Mouse (Mus musculus): ENCODE measurements around the gene Mycbpap. TPM values are rescaled to one million over a fixed set of nuclear protein-coding genes. Genes with fewer than 3 reads are reported as not detected.

The Mycbpap gene
- total RNA-seq, 2 experiments from 2014 or later, result 8.5 to 8.9 TPM

GRCm38 (mm10) chr11:94548888-94549690, 27.5 kb upstream of the Mycbpap start, which contains the start of gene Rsad1:
Rsad1 (minus strand) TSS chr11:94549255.
- DNase-seq (ENCODE audit: extremely low spot score in 1 of 2, low spot score in 2 of 2), result peak; percentile 94 to 95
- Histone ChIP-seq H3K27ac (peak within 1 kb of the TSS; percentile 95), H3K4me3 (peak within 1 kb of the TSS; percentile 85)
- peak; percentile 96 for TF ChIP-seq CTCF (IDR thresholded peaks at IDR 0.05)
- intact Hi-C loops (cut with DNase I), result loop anchor here (2.0 to 10.0 kb wide), 5 partner anchors 58 to 404 kb away; partner anchors contain the start of gene Ankrd40

GRCm38 (mm10) chr11:94548041-94548784, 26.7 kb upstream of the Mycbpap start:
- peak overlapping the region; percentile 85 for H3K4me3 ChIP-seq
- peak; percentile 54 to 55 for DNase-seq (ENCODE audit: extremely low spot score in 1 of 2, low spot score in 2 of 2)
- peak overlapping the region; percentile 95 for H3K27ac ChIP-seq
- no peak for TF ChIP-seq CTCF (IDR thresholded peaks at IDR 0.05)
- intact Hi-C loops (cut with DNase I), result loop anchor here (2.0 to 10.0 kb wide), 5 partner anchors 57 to 403 kb away; partner anchors contain the start of gene Ankrd40

GRCm38 (mm10) chr11:94547271-94547670, 25.7 kb upstream of the Mycbpap start:
- no peak overlapping the region for H3K27ac ChIP-seq
- intact Hi-C loops (cut with DNase I), result loop anchor here (5.0 to 10.0 kb wide), 3 partner anchors 125 to 402 kb away; no protein-coding TSS in a partner anchor
- no peak for DNase-seq (ENCODE audit: extremely low spot score in 1 of 2, low spot score in 2 of 2)
- no peak overlapping the region for H3K4me3 ChIP-seq
- TF ChIP-seq CTCF (IDR thresholded peaks at IDR 0.05), result no peak

- intact Hi-C loops (cut with DNase I), result loop anchor here (5.0 to 10.0 kb wide), 3 partner anchors 124 to 402 kb away; no protein-coding TSS in a partner anchor
- H3K4me3 ChIP-seq, result no peak overlapping the region
- H3K27ac ChIP-seq, result no peak overlapping the region
- no peak for TF ChIP-seq CTCF (IDR thresholded peaks at IDR 0.05)
- no peak for DNase-seq (ENCODE audit: extremely low spot score in 1 of 2, low spot score in 2 of 2)
Observed at GRCm38 (mm10) chr11:94546381-94546780, 24.8 kb upstream of the Mycbpap start.

DNA sequence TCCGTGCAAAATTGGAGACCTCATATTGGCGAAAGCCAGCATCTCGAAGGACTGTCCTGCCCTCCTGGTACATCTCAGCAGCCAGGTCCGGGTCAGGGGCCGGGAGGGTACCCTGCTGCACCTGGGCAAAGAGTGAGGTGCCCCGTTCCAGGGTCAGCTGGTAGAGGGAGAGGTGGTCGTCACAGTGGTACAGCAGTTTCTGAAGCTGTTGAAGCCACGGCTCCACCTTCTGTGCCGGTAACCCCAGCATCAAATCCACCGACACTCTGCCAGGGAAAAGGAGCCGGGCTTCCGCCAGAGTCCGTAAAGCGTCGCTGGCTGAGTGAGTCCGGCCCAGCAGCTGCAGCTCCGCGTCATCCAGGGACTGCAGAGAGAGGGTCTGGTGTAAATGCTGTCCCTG, 22.9 kb upstream of the Mycbpap start:
- intact Hi-C loops (cut with DNase I), result loop anchor here (2.0 to 10.0 kb wide), 2 partner anchors 140 to 400 kb away; no protein-coding TSS in a partner anchor
- Histone ChIP-seq H3K27ac (peak overlapping the region; percentile 84), H3K4me3 (peak overlapping the region; percentile 47)
- peak in 1 of 2 experiments; percentile 39 for DNase-seq (ENCODE audit: extremely low spot score in 1 of 2, low spot score in 2 of 2)
- TF ChIP-seq CTCF (IDR thresholded peaks at IDR 0.05), result no peak

DNA sequence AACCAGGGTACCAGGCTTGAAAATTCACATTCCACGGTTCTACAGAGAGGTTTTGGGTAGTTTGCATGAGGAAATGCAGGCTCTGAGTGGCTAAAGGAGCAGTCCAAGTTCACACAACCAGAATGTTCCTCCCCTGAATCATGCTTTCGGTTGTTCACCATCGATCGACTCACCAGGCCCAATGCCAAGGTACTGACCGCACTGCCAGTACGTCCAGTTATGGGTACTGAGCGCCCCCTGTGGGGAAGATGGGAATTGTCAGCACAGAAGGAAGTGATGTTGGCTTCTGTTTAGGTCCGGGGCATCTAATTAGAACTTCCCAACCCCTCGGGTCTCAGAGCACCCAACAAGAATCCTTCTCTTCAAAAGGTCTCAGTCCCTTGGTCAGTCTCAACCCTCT, 22.4 kb upstream of the Mycbpap start:
- Histone ChIP-seq H3K27ac (peak overlapping the region; percentile 26), H3K4me3 (peak overlapping the region; percentile 47)
- DNase-seq (ENCODE audit: extremely low spot score in 1 of 2, low spot score in 2 of 2), result peak; percentile 86 to 94
- intact Hi-C loops (cut with DNase I), result loop anchor here (2.0 to 10.0 kb wide), 2 partner anchors 139 to 399 kb away; no protein-coding TSS in a partner anchor
- TF ChIP-seq CTCF (IDR thresholded peaks at IDR 0.05), result peak; percentile 95

DNA sequence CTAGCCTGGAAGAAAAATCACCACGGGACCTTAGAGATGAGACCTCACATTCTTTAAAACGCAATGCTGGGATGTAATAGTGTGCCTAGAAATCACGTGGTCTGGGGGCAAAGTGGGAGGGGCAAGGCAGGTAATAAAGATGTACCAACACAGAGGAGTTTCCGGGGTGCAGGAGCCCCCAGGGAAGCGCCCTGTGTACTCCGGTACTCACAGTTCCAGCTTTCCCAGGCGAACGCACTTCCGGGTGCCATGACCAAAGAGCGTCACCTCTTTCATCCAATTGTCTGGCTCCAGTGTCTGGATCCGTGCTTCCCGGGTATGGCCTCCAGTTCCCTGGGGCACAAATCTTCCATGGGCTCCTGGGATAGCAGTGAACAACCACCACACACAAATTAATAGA, 21.8 kb upstream of the Mycbpap start:
- H3K4me3 ChIP-seq, result peak overlapping the region; percentile 47; the same call in 1 of the 2 replicates
- H3K27ac ChIP-seq, result peak overlapping the region; percentile 26; the same call in 1 of the 2 replicates
- DNase-seq (ENCODE audit: extremely low spot score in 1 of 2, low spot score in 2 of 2), result no peak
- no peak for TF ChIP-seq CTCF (IDR thresholded peaks at IDR 0.05)
- intact Hi-C loops (cut with DNase I), result loop anchor here (10.0 kb wide), 1 partner anchor 399 kb away; no protein-coding TSS in a partner anchor

DNA sequence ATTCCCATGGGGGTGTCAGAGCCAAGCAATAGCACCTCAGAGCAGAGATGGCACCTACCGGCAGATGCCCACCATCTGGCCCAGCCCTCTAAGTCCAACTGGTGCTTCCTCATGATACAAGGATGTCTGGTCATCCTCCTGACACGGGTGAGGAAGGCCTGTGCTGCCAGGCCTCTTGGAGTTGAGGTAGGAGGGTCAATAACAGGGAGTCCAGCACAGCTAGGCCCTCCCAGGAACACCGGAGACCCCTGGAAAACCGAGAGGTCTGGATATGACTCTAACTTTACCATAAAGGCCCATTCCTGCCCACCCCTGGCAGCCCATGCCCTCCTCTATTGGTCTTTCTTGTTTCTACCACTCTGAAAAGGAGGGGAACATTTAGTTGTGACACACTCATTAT, 20.9 kb upstream of the Mycbpap start:
- H3K27ac ChIP-seq, result no peak overlapping the region
- no peak overlapping the region for H3K4me3 ChIP-seq
- TF ChIP-seq CTCF (IDR thresholded peaks at IDR 0.05), result no peak
- DNase-seq (ENCODE audit: extremely low spot score in 1 of 2, low spot score in 2 of 2), result no peak
- intact Hi-C loops (cut with DNase I), result loop anchor here (10.0 kb wide), 1 partner anchor 398 kb away; no protein-coding TSS in a partner anchor

GRCm38 (mm10) chr11:94539761-94540160, 18.2 kb upstream of the Mycbpap start:
- H3K27ac ChIP-seq, result no peak overlapping the region
- H3K4me3 ChIP-seq, result no peak overlapping the region
- no peak for DNase-seq (ENCODE audit: extremely low spot score in 1 of 2, low spot score in 2 of 2)
- no peak for TF ChIP-seq CTCF (IDR thresholded peaks at IDR 0.05)
- intact Hi-C loops (cut with DNase I), result loop anchor here (10.0 kb wide), 1 partner anchor 395 kb away; no protein-coding TSS in a partner anchor

DNA sequence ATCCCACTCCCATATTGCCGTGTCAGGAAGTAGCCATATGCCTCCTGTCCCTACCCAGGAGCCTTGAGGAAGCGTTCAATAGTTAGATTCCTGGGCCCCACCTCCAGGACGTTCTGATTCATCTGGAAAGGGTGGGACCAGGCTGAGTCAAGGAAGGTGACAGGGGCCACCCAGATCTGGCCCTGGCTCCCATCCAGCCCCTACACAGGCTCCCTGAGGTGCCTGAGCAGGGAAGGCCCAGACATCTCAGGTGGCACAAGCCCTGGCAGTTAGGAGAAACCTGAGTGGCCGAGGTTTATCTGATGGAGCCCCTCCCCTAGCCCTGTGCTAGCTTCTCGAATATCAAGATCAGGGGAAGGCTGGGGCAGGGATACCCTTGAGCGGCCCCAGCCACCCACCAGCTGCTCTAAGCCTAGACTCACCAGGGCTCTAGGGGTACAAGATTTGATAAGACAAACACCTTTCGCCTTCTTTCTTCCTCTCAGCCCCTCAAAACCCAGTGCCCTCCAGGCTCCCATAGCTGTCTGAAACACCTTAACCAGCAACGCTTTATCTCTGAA, 17.3 kb upstream of the Mycbpap start:
- DNase-seq (ENCODE audit: extremely low spot score in 1 of 2, low spot score in 2 of 2), result no peak
- H3K27ac ChIP-seq, result no peak overlapping the region
- TF ChIP-seq CTCF (IDR thresholded peaks at IDR 0.05), result no peak
- intact Hi-C loops (cut with DNase I), result no loop called here
- no peak overlapping the region for H3K4me3 ChIP-seq

DNA sequence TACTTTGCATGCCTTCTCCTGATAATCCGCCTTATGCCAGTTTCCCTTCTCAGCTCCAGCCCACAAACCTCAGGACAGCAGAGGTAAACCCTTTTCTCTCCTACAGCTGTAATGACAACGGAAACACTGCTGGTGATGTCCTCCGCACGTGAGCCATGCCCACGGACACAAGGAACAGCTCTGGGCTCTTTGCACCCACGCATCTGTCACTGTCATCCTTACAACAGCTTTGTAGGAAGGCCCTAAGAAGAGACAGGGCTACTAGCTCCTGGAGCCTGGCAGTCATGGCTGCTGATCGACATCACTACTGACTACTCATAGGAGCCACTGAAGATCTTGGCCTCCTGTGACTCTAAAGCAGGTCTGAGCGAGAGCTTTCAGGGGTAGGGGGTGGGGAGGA, 11.6 kb upstream of the Mycbpap start:
- no peak for TF ChIP-seq CTCF (IDR thresholded peaks at IDR 0.05)
- Histone ChIP-seq H3K27ac (peak overlapping the region; percentile 57; the same call in 1 of the 2 replicates), H3K4me3 (no peak overlapping the region)
- intact Hi-C loops (cut with DNase I), result no loop called here
- DNase-seq (ENCODE audit: extremely low spot score in 1 of 2, low spot score in 2 of 2), result peak in 1 of 2 experiments; percentile 33
